Mouse (Mus musculus): ENCODE measurements around the gene Lefty2.

- no peak for TF ChIP-seq CTCF (IDR thresholded peaks at IDR 0.05; ENCODE audit: low read depth)
- no peak for TF ChIP-seq EP300 (IDR thresholded peaks at IDR 0.05; ENCODE audit: low read depth)
Measured at GRCm38 (mm10) chr1:180905307-180905706, 12.4 kb downstream of the Lefty2 start.
